Mouse (Mus musculus) mouse embryonic stem cell (cell line): ENCODE data around the gene Col20a1.

ENCODE experiments used
- in situ Hi-C, 2 experiments: fragments of 300-500 bp; cut with MboI; formaldehyde crosslinking; loops; 1 replicate in 1 of 2; 3 replicates in 1 of 2; pipeline ENCODE4 v1.14.3; 2019 to 2020; ENCODE audit warnings: low sequenced_read_pairs in 2 of 2, low pct_unique_long_range_greater_than_20kb in 1 of 2, mixed read lengths in 1 of 2; ENCODE audit not compliant: unreplicated experiment in 1 of 2

Col20a1 gene

DNA sequence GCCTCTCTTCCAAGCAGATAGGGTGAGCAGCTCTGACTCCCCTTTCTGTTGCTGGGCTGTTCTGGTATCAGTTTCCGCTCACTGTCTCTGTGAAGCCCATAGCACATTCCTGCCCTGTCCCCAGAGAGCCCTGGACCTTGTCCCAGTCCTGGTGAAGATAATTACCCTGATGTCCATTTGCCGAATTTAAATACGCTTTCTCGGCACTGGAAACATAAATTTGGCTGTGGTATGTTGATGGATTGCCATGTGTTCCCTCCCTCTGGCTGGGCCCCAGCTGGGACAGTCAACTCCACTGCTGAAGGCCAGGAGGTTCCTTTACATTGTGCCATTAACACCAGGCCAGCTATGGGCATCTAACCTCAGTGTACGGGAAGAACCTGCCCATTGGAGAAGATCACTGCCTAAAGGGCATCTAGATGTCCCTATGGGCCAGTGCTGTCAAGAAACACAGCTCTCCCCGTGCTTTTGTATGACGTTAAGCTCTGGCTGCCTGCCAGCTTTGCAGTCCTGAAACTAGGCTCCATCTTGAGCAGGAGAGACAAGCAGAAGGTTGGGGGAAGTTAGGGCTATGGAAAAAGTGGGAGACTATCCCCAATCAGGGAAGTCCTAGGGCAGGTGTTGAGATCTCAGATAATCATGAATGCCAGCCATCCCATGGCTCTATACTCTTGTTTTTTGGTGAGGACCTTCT lies 62.1 kb downstream of the Col20a1 start:
- in situ Hi-C loops: no loop called here

DNA sequence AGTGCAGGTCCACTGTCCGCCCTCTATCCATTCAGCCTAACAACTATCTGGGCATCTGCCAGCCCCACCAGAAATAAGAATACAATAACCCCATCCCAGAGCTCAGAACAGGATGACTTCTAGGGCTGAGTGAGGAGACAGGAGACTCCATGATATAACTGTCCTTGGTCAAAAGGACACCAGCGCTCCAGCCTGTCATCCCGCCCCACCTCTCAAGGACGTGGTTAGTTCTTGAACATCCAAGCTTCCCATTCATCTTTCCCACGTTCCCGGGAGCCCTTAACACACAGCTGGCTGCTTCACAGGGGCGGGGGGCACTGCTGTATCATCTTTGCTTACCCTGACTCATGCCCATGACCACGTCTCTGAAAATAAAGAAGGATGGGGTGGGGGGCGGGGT lies 62.7 kb downstream of the Col20a1 start:
- in situ Hi-C loops: no loop called here

DNA sequence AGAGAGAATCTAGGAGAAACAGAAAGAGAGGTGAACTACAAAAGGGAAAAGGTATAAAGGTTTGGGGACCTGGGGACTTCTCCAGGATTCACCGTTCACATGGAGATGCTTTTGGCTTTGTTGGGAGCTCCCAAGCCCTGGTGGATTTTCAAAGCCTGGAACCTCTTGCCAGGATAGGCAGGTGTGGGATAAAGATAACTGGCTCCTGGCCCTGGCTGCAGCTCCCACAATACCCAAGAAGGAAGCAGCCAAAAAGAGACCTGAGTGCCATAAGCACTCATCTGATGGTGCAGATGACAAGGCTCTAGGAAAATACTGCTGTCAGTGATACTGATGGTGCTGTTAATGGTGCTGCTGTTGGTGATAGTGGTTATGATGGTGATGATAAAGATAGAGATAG lies 65.8 kb downstream of the Col20a1 start:
- in situ Hi-C loops: loop anchor here in 1 of 2 experiments (10.0 kb wide), 1 partner anchor 57 kb away; no protein-coding TSS in a partner anchor

DNA sequence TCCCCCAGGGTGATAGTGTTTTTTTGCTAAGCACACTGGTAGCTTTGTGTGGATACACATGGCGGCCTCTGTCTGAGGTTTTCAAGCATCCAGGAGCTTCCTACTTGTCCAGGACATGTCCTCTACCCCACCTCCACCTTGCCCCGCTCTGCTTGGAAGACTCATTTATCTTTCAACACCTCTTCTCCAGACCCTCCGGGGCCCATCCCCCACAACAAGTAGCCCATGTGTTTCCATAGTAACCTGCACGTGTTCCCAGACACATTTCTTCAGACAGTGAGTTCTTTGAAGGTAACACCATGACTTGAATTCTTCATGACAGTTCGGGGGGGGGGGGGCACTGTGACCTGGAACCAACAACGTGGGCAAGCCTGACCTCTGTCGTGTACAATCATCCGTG lies 71.0 kb downstream of the Col20a1 start:
- in situ Hi-C loops: loop anchor here (5.0 to 10.0 kb wide), 2 partner anchors 60 to 63 kb away; no protein-coding TSS in a partner anchor

DNA sequence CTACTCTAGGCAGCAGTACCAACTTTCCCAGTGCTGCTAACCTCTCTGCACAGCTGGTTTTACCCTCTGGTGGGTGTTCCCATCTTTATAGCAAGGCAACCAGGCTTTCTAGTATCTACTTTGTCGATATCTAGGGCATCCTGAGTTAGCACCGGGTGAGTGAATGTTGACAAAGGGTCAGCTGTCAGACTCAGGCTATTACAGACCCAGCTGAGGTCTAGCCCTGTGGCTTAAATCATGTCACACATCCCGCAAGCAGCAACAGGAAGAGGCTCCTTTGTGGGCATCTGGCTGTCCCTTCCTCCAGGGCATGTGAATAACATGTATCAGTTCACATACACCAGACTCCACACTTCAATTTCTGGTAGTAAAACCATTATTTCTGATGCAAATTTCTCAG lies 71.9 kb downstream of the Col20a1 start:
- in situ Hi-C loops: loop anchor here (5.0 to 10.0 kb wide), 2 partner anchors 61 to 63 kb away; no protein-coding TSS in a partner anchor

DNA sequence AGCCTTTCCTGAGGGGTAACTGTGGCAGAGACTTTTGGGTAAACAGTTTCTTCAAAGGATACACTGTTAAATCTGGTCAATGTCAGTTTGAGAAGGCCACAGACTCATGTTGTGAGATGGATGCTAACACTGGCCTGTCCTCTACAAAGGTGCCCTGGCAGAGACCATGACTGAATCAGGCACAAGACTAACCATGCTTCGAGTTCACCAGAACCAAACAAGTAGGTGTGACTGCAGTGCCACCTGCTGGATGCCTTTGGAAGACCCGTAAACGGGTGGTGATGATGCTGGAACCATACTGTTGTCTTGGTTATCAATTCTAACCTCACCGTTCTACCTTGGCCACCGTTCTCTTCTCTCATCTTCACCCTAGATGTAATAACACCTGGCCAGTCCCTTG lies 73.8 kb downstream of the Col20a1 start:
- in situ Hi-C loops: loop anchor here in 1 of 2 experiments (10.0 kb wide), 1 partner anchor 265 kb away; no protein-coding TSS in a partner anchor

DNA sequence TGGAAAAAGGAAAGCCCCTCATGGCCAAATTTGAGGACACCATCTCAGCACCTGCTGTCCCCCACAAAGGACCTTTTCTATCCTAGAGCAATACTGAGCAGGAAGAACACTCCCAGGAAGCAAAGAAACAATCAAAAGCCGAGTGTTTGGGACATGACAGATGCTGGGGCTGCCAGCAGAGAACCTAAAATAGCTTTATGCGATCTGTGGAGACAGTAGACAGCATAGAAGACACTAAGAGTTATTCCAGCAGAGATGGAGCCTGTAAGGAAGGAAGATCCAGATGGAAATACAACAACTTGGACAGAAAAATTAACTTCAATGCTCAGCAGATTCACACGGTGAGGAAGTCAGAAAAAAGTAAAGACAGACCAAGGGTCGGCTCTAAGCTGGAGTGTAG lies 79.5 kb downstream of the Col20a1 start:
- in situ Hi-C loops: loop anchor here in 1 of 2 experiments (10.0 kb wide), 1 partner anchor 271 kb away; no protein-coding TSS in a partner anchor
